Mouse (Mus musculus): Measurements from ENCODE around the gene Cdh18.
"Not testable (repeated sequence)": the region's sequence is repeated elsewhere in the genome, so short reads cannot be mapped to it uniquely, and the experiment has no call there.

Cdh18 gene

GRCm38 (mm10) chr15:22548711-22549271 lies at the start of gene Cdh18:
Gene Cdh18 (plus strand): TSS chr15:22549022.
- no peak for DNase-seq (ENCODE audit: low spot score in 2 of 2)

DNA sequence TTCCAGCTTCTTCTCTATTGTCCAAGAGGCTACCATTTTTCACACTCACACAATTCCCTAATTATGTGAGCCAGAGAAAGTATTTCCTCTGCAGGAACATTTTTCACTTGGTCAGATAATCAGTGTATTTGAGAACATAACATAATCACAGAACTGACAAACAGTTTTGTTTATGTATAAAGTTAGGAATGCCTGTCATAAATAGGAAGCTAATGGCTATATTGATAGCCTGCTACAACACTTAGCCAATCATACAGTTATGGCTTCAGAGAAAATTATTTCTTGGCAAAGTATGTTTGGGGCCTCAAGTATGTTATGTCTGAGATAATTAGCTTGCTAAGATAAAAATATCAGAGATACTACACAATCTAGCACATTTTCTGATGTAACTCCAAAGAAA lies 37.6 kb upstream of the Cdh18 start:
- no peak for DNase-seq (ENCODE audit: low spot score in 2 of 2)

GRCm38 (mm10) chr15:22535828-22536227 lies 13.0 kb upstream of the Cdh18 start:
- no peak for DNase-seq (ENCODE audit: low spot score in 2 of 2)

DNA sequence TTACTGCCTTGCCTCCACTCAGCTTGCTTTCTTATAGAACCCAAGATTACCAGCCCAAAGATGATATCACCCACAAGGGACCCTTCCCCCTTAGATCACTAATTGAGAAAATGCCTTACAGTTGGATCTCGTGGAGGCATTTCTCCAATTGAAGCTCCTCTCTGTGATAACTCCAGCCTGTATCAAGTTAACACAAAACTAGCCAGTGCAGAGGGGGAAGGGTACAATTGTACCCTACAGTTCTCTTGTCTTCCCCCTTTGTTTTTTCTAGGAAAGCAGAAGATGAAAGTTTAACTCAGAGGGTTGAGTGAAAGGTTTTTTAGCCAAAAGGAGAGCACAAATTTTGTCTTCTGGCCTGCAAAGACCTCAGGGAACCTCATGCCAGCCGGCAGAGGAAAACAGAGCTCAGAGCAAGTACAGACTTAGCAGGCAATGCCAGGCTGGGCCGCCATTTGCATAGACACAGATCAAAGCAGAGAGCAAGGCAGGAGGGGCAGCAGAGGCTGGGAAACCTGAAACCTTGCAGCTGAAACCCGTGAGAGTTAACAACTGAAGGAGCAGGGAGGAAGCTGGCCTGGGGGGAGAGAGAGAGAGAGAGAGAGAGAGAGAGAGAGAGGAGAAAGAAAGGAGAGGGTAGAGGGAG lies 29.3 kb downstream of the Cdh18 start:
- no peak for DNase-seq (ENCODE audit: low spot score in 2 of 2)

- DNase-seq (ENCODE audit: low spot score in 2 of 2), result no peak
Observed at GRCm38 (mm10) chr15:22578617-22578990, 29.8 kb downstream of the Cdh18 start.

- no peak for DNase-seq (ENCODE audit: low spot score in 2 of 2)
Observed at GRCm38 (mm10) chr15:22584667-22585066, 35.8 kb downstream of the Cdh18 start.

DNA sequence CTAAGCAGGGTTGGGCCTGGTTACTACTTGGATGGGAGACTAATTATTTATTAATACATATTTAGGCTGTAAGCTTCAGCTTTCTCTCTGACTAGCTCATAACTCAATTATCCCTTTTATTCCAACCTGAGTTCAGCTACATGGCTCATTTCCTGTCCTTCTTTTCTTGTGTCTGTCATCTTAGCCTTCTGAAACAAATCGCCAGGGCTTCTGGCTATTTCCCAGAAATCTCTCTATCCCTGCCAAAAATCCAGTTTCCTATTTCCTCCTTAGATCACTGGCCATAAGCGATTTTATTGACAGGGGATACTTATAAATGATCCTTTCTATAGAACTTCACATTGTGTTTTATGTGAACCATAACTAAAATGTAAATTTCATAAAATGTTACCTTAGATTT lies 167.6 kb downstream of the Cdh18 start:
- no peak for DNase-seq (ENCODE audit: low spot score in 2 of 2)

DNA sequence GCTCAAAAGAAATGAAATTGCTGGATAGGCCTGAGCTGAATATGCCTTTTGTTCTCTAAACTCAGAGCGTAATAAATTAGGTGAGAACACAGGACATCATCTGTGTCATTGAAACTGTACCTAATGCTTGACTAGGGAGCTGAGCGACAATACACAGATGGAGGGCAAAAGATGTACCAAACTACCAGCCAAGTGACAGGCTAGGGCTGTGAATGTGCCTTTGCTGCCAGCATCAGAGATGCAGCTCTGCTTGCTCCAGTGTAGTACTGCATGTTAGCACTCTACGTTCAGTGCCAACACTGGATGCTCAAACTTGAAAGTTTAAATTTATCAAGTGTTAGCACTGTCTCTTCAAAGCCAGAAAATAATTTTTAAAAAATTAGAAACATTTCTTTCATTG lies 168.9 kb downstream of the Cdh18 start:
- no peak for DNase-seq (ENCODE audit: low spot score in 2 of 2)

- DNase-seq (ENCODE audit: low spot score in 2 of 2), result no peak
Observed at GRCm38 (mm10) chr15:22726574-22726973, 177.8 kb downstream of the Cdh18 start.

GRCm38 (mm10) chr15:22733039-22733438 lies 184.2 kb downstream of the Cdh18 start:
- no peak for DNase-seq (ENCODE audit: low spot score in 2 of 2)

DNA sequence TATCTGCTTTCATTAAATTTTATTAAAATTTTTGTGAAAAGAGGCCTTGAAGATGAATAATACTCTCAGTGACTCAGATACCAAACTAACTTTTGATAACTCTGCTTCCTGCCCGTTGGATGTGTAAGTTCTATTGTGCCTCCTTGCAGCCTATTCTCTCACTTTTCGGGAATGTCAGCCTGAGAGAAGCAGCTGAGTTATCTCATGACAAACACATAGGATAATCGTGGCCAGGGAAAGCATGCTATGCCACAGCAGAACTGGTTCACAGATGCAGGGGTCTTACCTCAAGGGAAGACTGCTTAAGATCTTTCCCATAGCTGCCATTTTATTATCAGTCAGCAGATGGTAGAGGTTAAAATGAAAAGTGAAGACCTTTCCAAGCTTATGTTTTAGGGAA lies 187.3 kb downstream of the Cdh18 start:
- DNase-seq (ENCODE audit: low spot score in 2 of 2), result no peak

- not testable (repeated sequence) for DNase-seq (ENCODE audit: low spot score in 2 of 2)
Observed at GRCm38 (mm10) chr15:22761257-22761656, 212.4 kb downstream of the Cdh18 start.

- DNase-seq (ENCODE audit: low spot score in 2 of 2), result not testable (repeated sequence)
Observed at GRCm38 (mm10) chr15:22766591-22766990, 217.8 kb downstream of the Cdh18 start.

GRCm38 (mm10) chr15:22776346-22776745 lies 227.5 kb downstream of the Cdh18 start:
- DNase-seq (ENCODE audit: low spot score in 2 of 2), result no peak

DNA sequence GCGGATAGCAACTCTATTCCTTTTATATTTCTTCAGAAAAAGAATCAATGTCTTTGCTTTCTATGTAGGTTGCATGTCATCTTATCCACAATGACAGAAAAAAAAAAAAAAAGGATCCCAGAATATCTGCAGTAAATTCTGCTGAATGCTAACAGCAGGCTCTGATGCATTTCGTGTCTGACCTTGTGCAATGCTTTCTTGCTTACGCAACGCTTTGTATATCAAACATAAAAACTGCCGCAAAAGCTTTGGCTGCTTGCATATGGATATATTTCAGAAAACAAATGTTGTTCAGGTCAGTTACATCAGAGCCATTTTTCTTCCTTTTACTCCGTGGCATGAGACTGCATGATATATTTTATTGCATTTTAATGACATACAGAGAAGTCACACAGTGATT lies 240.9 kb downstream of the Cdh18 start:
- DNase-seq (ENCODE audit: low spot score in 2 of 2), result no peak

DNA sequence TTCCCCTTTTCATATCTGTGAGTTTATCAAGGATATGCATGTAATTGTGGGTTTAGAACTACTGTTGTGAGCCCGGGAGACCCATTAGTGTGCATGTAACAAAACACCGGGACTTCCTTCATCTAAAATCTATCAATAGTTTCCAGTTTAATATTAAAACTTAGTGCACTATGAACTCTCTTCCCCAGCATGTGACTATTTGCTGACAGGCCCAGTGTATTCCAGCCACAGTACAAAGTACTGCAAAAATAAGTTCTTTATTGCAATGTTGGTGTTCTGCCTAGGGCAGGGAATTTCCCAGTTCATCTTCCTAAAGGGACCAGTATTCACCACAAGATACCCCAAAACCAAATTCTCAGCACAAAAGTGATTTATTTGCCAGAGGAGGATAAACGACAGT lies 243.0 kb downstream of the Cdh18 start:
- no peak for DNase-seq (ENCODE audit: low spot score in 2 of 2)

DNA sequence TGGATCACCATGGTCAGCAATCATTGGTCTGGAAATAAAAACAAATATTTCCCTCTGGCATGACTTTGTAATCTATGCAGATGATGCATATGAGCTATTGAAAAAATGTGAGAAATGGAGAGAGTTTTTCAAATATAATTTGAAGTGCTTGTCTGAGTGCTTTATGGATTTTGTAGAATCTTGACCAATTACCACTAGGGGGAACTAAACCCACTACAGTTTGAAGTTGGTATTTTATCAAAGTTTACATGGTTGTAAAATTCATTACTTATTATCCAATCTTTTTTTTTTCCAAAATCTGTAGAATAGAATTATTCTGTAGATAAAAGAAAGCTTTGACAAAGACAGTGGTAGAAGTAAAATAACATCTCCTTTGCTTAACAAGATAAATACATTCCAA lies 284.3 kb downstream of the Cdh18 start:
- DNase-seq (ENCODE audit: low spot score in 2 of 2), result no peak

DNA sequence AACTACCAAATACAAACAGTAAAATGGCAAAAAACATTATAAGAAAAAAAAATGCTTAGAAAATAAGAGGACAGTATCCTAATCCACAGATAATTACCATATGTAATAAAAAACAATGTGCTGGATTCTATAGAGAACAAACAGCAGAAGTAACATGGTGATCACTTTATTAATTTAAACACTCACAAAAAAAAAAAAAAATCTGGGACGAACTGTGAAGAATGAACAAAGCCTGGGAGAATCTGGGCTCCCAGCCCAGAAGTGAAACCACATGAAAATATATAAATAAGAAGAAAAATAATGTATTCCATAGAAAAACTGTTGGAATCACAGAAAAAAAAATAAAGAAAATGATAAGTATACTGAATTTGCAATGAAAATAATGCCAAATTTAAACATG lies 288.4 kb downstream of the Cdh18 start:
- no peak for DNase-seq (ENCODE audit: low spot score in 2 of 2)

DNA sequence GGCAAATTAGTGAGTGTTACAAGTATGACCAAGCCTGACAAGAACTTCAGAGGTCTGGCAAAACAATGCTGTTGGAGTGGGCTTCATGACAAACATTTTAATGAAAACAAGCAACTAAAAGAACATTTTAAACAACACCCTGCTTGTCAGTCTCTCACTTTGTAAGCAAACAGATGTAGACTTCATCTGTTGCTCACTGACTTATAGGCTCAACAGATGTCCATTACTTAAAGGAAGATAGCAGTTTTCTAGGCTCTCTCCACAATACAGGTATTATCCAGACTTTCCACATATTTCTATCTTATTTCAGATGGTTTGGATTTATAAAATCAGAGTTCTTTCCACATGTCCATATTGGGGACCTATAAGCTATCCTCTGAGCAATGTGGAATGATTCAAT lies 308.9 kb downstream of the Cdh18 start:
- DNase-seq (ENCODE audit: low spot score in 2 of 2), result no peak

- no peak for DNase-seq (ENCODE audit: low spot score in 2 of 2)
Observed at GRCm38 (mm10) chr15:22870679-22871078, 321.9 kb downstream of the Cdh18 start.

DNA sequence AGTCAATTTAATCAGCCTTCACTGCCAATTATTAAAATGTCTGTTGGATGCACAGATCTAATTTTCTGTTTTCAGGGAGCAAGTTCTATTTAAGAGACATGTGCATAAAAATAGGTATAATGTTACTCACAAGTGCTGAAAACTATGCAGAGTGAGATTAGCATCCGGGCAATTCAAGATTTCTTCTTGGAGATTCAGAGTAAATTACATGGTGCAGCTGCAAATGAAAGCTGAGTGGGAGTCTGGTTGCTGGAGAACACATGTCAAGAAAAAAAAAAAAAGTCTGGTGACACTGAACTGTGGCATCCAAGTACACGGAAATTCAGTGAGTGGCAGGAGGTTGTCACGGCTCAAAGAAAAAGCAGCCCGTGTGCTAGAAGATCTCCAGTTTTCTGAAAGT lies 348.9 kb downstream of the Cdh18 start:
- no peak for DNase-seq (ENCODE audit: low spot score in 2 of 2)

GRCm38 (mm10) chr15:22898208-22898607 lies 349.4 kb downstream of the Cdh18 start:
- no peak for DNase-seq (ENCODE audit: low spot score in 2 of 2)

- DNase-seq (ENCODE audit: low spot score in 2 of 2), result no peak
Observed at GRCm38 (mm10) chr15:22914444-22914843, 365.6 kb downstream of the Cdh18 start.

- no peak for DNase-seq (ENCODE audit: low spot score in 2 of 2)
Observed at GRCm38 (mm10) chr15:22934293-22934692, 385.5 kb downstream of the Cdh18 start.
